Mouse (Mus musculus): ENCODE results near the gene Sh2d6. TPM values are rescaled to one million over a fixed set of nuclear protein-coding genes. Genes with fewer than 3 reads are reported as not detected.
A peak's percentile ranks its signal among the peaks of the same experiment; 100 is the strongest.

The Sh2d6 gene
- polyA plus RNA-seq, 1 experiment from 2014 or later = 0.26 TPM

DNA sequence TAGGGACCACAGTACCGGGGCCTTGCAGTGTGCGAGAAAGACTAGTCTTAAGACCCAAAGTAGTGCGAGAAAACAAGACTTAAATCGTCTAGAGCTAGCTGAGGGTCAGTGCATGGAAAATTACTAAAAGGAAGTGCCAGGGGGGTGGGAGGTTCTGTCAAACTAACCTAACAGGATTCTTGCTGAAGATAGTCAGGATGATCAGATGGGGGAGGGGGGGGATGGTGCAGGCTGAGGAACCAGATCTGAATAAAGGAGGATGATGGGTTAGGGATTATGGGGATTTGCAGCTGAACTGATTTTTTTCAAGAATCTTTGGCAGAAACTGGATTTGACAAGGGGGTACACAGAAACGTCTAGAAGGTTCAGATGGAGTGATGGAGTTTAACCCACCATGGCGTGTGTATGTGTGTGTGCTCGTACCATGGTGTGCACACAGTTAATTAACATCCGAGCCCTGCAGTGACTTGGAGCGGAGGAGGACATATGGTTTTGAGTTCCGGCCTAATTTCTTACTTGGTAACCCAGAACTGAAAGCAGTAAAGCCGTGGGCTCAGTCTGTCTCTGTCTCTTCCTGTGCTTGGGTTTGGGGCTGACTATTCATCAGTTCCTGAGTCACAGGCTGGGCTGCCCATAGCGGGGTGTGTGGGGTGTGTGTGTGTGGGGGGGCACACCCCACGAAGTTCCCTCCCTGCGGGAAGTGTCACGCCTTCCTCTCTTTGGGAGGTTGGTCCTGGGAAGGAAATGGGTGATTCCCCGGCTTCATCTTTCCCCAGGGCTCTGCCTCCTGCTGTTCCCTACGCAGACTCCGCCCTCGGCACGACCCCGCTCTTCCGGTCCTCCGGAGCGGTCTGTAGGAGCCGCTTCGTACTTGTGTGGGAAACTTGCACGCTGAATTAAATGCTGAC, 30.9 kb upstream of the Sh2d6 start:
- ATAC-seq (peak; percentile 53), DNase-seq (ENCODE audit: low read depth, low spot score) (no peak)
- TF ChIP-seq CTCF (IDR thresholded peaks at IDR 0.05) = no peak
- in situ Hi-C loops (cut with MboI; ENCODE audit: low pct_unique_long_range_greater_than_20kb) = loop anchor here (25.0 kb wide), 1 partner anchor 565 kb away; no protein-coding TSS in a partner anchor
- ChIA-PET CTCF (interaction anchor here (1.0 to 2.0 kb wide), 4 partner anchors 9 to 49 kb away, joined by 3 to 6 read pairs (median 4); no protein-coding TSS in a partner anchor), POLR2A (no interaction called here)
- no peaks in the 10 kb centered on the region for H3K27me3 ChIP-seq

DNA sequence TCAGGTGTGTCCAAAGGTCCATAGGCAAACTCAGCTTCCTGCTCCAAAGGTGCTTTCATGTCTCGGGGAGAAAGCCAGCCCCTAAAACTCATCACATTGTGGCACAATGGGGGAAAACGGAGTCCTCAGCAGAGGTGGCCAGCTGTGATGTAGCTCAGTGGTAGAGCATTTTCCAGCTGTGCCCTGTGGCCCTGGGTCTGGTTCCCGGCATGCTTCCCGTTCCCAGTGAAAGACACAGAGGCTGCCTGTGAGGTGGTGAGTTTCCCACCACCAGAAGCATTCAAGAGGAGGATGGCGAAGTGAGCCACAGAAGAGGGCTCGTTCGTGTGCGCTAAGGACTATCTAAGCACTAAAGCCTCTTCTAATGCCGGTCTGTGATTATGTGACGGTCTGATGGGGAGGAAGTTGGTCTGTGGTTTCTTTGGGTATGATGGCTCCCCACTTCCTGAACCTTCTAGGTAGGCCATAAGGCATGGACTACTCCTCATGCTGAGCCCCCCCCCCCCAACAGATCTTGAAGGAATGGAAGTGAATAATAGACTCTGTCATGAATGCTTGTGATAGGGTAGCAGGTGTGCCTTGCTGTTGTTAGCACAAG, 29.1 kb upstream of the Sh2d6 start:
- TF ChIP-seq CTCF (IDR thresholded peaks at IDR 0.05) = no peak
- H3K27me3 ChIP-seq = no peaks in the 10 kb centered on the region
- CTCF ChIA-PET = interaction anchor here (1.3 to 2.0 kb wide), 4 partner anchors 10 to 51 kb away, joined by 3 to 5 read pairs (median 4); no protein-coding TSS in a partner anchor
- POLR2A ChIA-PET = interaction anchor here (0.6 kb wide), 1 partner anchor 57 kb away, joined by 3 read pairs; no protein-coding TSS in a partner anchor
- DNase-seq (ENCODE audit: low read depth, low spot score) (no peak), ATAC-seq (no peak)
- in situ Hi-C loops (cut with MboI; ENCODE audit: low pct_unique_long_range_greater_than_20kb) = loop anchor here (25.0 kb wide), 1 partner anchor 563 kb away; no protein-coding TSS in a partner anchor

DNA sequence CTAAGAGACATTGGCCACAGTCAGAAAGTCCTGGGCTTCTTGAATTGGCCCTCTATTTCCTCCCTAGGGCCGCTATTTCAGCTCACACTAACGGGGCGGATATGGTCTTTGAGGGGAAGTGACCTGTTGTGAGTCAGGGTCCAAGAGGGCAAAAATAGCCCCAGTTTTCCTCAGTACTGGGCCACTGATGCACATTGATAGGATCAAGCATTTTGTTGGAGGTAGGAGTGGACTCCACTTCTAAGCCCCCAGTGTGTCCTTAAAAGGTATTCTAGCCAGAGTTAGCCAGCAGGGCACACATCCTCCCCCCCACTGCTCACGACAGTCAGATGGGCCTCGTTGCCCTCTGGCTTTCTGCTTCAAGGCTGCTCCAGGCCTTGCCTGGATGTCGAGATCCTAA, 28.5 kb upstream of the Sh2d6 start:
- CTCF ChIA-PET = interaction anchor here (1.3 to 1.6 kb wide), 2 partner anchors 10 to 15 kb away, joined by 3 to 4 read pairs; no protein-coding TSS in a partner anchor
- no peaks in the 10 kb centered on the region for H3K27me3 ChIP-seq
- in situ Hi-C loops (cut with MboI; ENCODE audit: low pct_unique_long_range_greater_than_20kb) = loop anchor here (25.0 kb wide), 1 partner anchor 563 kb away; no protein-coding TSS in a partner anchor
- TF ChIP-seq CTCF (IDR thresholded peaks at IDR 0.05) = no peak
- DNase-seq (ENCODE audit: low read depth, low spot score) (no peak), ATAC-seq (no peak)
- POLR2A ChIA-PET = interaction anchor here (0.6 kb wide), 1 partner anchor 56 kb away, joined by 3 read pairs; no protein-coding TSS in a partner anchor

DNA sequence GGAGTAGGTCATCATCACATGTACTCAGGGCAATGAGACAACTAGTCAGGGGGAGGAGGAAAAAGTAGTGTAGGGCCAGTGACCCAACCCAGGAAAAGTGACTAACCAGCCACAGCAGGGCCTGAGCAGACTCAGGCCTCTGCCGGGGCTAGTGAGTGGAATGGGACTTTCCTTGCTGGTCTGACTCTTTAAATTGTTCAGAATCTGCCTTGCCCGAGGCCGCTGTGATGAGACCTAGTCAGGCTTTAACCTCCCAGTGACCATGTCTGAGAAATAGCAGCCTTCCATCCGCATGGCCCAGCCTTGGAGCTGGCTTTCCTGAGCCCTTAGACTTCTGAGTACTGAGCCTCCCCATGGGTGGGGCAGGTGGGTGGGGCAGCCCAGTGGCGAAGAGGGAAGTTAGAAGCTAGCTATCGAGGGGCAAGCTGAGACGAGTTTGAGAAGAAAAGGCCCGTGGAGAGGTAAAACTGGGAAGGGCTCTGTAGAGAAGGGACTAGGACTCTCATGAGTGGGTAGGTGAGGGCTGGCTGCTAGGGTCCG, 27.6 kb upstream of the Sh2d6 start:
- no peak for ATAC-seq
- in situ Hi-C loops (cut with MboI; ENCODE audit: low pct_unique_long_range_greater_than_20kb) = no loop called here
- no peak for DNase-seq (ENCODE audit: low read depth, low spot score)
- ChIA-PET POLR2A (no interaction called here), CTCF (interaction anchor here (1.6 kb wide), 1 partner anchor 14 kb away, joined by 4 read pairs; no protein-coding TSS in a partner anchor)
- no peaks in the 10 kb centered on the region for H3K27me3 ChIP-seq
- TF ChIP-seq CTCF (IDR thresholded peaks at IDR 0.05) = no peak

DNA sequence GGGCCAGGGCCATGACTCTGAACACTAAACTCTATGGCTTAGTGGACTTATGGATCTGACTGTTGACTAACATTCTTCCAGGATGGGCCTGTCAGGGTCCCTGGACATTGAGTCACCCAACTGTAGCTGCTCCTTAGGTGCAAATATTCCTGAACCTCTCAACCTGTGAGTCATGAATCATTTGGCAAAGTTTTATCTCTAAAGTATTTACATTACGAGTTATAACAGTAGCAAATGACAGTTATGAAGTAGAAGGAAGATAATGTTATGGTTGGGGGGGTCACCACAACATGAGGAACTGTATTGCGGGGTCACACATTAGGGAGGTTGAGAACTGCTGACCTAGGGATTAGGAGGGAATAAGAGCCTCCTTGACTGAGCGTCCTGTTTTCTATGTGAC, 26.4 kb upstream of the Sh2d6 start:
- in situ Hi-C loops (cut with MboI; ENCODE audit: low pct_unique_long_range_greater_than_20kb) = no loop called here
- ChIA-PET POLR2A (interaction anchor here (1.5 kb wide), 1 partner anchor 121 kb away, joined by 5 read pairs; no protein-coding TSS in a partner anchor), CTCF (interaction anchor here (1.4 kb wide), 1 partner anchor 8 kb away, joined by 3 read pairs; no protein-coding TSS in a partner anchor)
- H3K27me3 ChIP-seq = no peaks in the 10 kb centered on the region
- DNase-seq (ENCODE audit: low read depth, low spot score) (no peak), ATAC-seq (no peak)
- TF ChIP-seq CTCF (IDR thresholded peaks at IDR 0.05) = no peak

DNA sequence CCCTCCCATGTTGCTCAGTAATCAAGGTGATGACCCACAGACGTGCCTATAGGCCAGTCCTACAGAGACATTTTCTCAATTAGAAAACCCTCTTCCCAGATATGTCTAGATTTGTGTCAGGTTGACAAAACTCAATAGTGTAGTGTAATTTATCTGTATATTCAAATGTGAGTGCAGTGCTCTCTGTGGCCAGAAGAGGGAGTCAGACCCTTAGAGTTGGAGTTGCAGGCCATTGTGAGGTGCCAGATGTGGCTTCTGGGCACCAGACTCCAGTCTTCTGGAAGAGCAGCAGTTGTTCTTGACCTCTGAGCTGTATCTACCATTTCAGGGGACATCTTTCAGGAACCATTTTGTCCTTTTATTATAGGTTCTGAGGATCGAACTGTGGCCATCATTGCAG, 25.6 kb upstream of the Sh2d6 start:
- no peak for ATAC-seq
- ChIA-PET POLR2A (interaction anchor here (1.5 kb wide), 1 partner anchor 121 kb away, joined by 5 read pairs; no protein-coding TSS in a partner anchor), CTCF (interaction anchor here (1.4 kb wide), 1 partner anchor 9 kb away, joined by 3 read pairs; no protein-coding TSS in a partner anchor)
- H3K27me3 ChIP-seq = no peaks in the 10 kb centered on the region
- DNase-seq (ENCODE audit: low read depth, low spot score) = no peak
- no peak for TF ChIP-seq CTCF (IDR thresholded peaks at IDR 0.05)
- in situ Hi-C loops (cut with MboI; ENCODE audit: low pct_unique_long_range_greater_than_20kb) = no loop called here

DNA sequence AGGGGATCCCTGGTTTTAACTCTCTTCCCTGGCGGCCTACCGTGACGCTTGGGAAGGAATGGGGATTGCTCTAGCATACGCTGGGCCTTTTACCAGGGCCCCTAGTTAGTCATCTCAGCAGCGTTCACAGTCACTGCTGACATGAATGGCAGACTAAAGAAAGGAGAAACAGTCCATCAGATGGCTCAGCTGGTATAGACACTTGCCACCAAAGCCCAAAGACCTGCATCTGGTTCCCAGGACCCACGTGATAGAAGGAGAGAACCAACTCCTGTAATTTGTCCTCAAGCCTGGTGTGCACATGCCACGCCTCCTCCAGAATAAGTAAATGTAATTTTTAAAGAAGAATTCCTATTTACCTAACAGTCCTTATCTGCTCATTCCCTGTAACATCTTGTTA, 23.9 kb upstream of the Sh2d6 start:
- no peak for TF ChIP-seq CTCF (IDR thresholded peaks at IDR 0.05)
- CTCF ChIA-PET = no interaction called here
- in situ Hi-C loops (cut with MboI; ENCODE audit: low pct_unique_long_range_greater_than_20kb) = no loop called here
- ATAC-seq (no peak), DNase-seq (ENCODE audit: low read depth, low spot score) (no peak)
- no peaks in the 10 kb centered on the region for H3K27me3 ChIP-seq
- POLR2A ChIA-PET = interaction anchor here (0.6 kb wide), 1 partner anchor 227 kb away, joined by 3 read pairs; no protein-coding TSS in a partner anchor

DNA sequence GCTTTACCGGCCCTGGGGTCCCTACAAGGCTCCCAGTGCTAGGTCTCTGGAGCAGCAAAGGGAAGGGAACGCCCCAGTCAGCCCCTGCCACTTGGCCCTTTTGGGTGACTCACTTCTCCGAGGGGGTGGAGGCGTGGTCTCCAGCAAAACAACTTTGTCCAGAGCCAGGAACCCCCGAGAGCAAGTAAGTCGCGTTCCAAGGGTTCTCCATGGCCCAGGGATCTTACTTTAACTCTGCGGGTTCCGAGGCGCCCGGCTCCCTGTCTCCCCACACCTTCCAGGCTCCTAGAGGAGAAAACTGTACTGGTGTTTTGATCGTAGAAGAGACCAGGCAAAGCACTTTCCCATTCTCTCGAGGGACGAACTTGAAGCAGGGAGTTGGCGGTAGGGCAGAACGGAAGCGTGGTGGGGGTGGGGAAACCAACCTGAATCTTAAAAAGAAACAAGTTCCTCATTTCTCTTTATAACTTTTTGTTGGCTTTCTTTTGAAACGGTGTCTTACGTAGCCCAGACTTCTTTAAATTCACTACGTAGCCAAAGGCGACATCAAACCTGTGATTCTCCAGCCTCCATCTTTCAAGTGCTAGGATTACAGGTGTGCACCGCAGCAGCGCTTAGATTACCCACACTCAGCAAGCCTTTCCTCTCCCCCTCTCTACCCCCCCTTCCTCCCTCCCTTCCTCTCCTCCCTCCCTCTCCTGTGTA, 22.9 kb upstream of the Sh2d6 start, which contains the start of gene Capg:
Capg (plus strand) TSS at position 109 of the 705 bp plus-strand sequence.
- in situ Hi-C loops (cut with MboI; ENCODE audit: low pct_unique_long_range_greater_than_20kb) = no loop called here
- no peak for DNase-seq (ENCODE audit: low read depth, low spot score)
- CTCF ChIA-PET = no interaction called here

DNA sequence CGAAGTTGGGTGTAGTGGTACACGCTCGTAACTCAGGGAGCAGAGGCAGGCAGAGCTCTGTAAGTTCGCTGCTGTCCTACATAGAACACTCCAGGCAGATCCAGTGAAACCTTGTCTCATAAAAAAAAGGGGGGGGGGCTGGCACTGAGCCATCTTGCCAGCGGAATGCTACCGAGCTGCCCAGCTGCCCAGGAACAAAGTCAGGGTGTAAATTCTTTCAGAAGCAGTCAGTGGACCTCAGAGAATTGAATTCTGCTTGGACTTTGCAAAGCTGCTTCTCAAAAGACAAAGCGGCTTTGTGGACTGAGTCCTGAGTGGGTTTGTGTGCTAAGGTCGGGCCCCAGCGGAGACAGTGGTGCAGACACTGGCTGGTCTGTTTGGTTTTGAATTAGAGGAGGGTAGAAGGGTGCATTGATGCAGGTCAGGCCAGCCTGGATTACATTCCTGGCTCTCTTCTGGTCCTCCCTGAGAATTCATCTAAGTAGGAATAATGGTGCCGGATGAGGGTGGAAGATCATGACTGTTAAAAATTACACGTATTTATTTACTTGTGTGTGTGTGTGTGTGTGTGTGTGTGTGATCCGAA, 21.9 kb upstream of the Sh2d6 start:
- no peak for DNase-seq (ENCODE audit: low read depth, low spot score)
- no peaks in the 10 kb centered on the region for H3K27me3 ChIP-seq
- ChIA-PET CTCF (no interaction called here), POLR2A (interaction anchor here (1.3 kb wide), 1 partner anchor 105 kb away, joined by 3 read pairs; the partner anchor contains the start of gene Mat2a)
- in situ Hi-C loops (cut with MboI; ENCODE audit: low pct_unique_long_range_greater_than_20kb) = no loop called here
- ATAC-seq = peak; percentile 18
- no peak for TF ChIP-seq CTCF (IDR thresholded peaks at IDR 0.05)

More for the DNA sequence above, 22.9 kb upstream of the Sh2d6 start, which contains the start of gene Capg:
- ATAC-seq = peak; percentile 86
- TF ChIP-seq CTCF (IDR thresholded peaks at IDR 0.05) = no peak
- no peaks in the 10 kb centered on the region for H3K27me3 ChIP-seq
- POLR2A ChIA-PET = interaction anchor here (0.6 to 1.3 kb wide), 2 partner anchors 106 to 226 kb away, joined by 3 read pairs; partner anchors contain the start of gene Mat2a

Data from Patski (cell line).